Mouse (Mus musculus) monocyte, adult 2 months (primary cell): ENCODE measurements around the gene Mus81.
A peak's percentile ranks its signal among the peaks of the same experiment; 100 is the strongest.
"Not testable (repeated sequence)": the region's sequence is repeated elsewhere in the genome, so short reads cannot be mapped to it uniquely, and the experiment has no call there.

ENCODE experiments used
- DNase-seq, 2 experiments: peaks; one replicate each; pipeline ENCODE4 v3.0.0; 2022; ENCODE audit warnings: low spot score in 2 of 2, low read depth in 1 of 2

Gene Mus81

GRCm38 (mm10) chr19:5493301-5493721 lies 5.1 kb upstream of the Mus81 start:
- not testable (repeated sequence) for DNase-seq

- DNase-seq, result no peak
Measured at GRCm38 (mm10) chr19:5492641-5493040, 4.4 kb upstream of the Mus81 start.

GRCm38 (mm10) chr19:5490898-5491708 lies 2.9 kb upstream of the Mus81 start:
- DNase-seq, result peak; percentile 83 to 88

- peak; percentile 90 for DNase-seq
Measured at GRCm38 (mm10) chr19:5490313-5490897, 2.2 kb upstream of the Mus81 start, which contains the start of gene Cfl1. TSS of gene Cfl1 (plus strand) at chr19:5490455.

GRCm38 (mm10) chr19:5489721-5490120 lies 1.5 kb upstream of the Mus81 start:
- DNase-seq, result not testable (repeated sequence)

- peak; percentile 92 to 93 for DNase-seq
Measured at GRCm38 (mm10) chr19:5488878-5489571, 823 bp upstream of the Mus81 start.

GRCm38 (mm10) chr19:5486771-5487170 lies 1.4 kb downstream of the Mus81 start:
- DNase-seq, result no peak

GRCm38 (mm10) chr19:5486286-5486685 lies 1.9 kb downstream of the Mus81 start:
- no peak for DNase-seq

- no peak for DNase-seq
Measured at GRCm38 (mm10) chr19:5485821-5486220, 2.4 kb downstream of the Mus81 start.

- DNase-seq, result no peak
Measured at GRCm38 (mm10) chr19:5485371-5485770, 2.8 kb downstream of the Mus81 start.

GRCm38 (mm10) chr19:5484496-5484895 lies 3.7 kb downstream of the Mus81 start:
- DNase-seq, result no peak

- no peak for DNase-seq
Measured at GRCm38 (mm10) chr19:5483386-5484359, 4.5 kb downstream of the Mus81 start.

GRCm38 (mm10) chr19:5481398-5481797 lies 6.8 kb downstream of the Mus81 start:
- no peak for DNase-seq

- DNase-seq, result no peak
Measured at GRCm38 (mm10) chr19:5480016-5480415, 8.2 kb downstream of the Mus81 start.

- no peak for DNase-seq
Measured at GRCm38 (mm10) chr19:5477668-5478300, 10.4 kb downstream of the Mus81 start.

- no peak for DNase-seq
Measured at GRCm38 (mm10) chr19:5477004-5477667, 11.1 kb downstream of the Mus81 start.

- DNase-seq, result no peak
Measured at GRCm38 (mm10) chr19:5475069-5475714, 13.0 kb downstream of the Mus81 start.

GRCm38 (mm10) chr19:5474281-5475068 lies 13.7 kb downstream of the Mus81 start:
- DNase-seq, result no peak
